7 mouse cellular contexts compared by ENCODE assay signal in the genomic region with DNA sequence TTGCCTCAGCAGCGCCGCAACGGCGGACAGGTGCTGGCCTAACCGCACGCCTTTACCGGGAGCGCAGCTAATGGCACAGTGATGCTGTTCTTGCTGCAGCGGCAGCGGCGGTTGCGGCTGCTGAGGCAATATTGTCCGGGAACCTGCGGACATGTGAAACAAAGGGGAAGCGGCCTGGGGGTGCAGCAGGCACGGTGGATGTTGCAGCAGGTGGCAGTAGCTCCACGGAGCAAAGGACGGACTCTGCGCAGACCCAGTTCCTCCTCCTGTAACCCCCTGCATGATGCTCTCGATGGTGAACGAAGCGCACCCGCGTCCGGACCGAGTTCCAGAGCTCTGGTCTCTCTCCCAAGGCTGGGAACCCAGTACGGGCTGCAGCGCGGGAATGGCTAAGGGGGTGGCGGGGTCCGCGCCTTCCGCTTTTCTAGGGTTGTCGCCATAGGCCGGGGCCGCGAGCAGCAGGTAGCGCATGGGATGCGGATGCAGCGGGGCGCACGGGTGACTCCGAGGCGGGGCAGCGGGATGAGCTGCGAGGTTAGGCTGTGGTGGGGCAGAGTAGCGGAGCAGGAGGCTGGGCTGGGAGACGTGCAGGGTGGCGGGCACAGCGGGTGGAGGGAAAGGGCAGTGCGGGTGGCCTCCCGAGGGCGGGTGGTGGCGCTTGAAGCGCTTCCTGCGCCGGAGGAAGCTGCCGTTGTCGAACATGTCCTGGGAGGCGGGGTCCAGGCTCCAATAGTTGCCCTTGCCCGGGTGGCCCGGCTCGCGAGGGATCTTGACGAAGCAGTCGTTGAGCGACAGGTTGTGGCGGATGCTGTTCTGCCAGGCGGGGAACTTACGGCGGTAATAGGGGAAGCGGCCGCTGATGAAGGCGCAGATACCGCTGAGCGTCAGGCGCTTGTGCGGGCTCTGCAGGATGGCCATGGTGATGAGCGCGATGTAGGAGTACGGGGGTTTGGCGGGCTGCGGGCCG. TPM values are rescaled to one million over a fixed set of nuclear protein-coding genes. Genes with fewer than 3 reads are reported as not detected.
DNase-seq lines count a peak whose midpoint lies in the region; ATAC-seq and TF ChIP-seq lines count a peak whose summit lies in the region.

No protein-coding gene starts in this region.

- no peaks in the 10 kb centered on the region for H3K9me3 ChIP-seq in embryonic facial prominence, embryonic 15.5 days (replicated peaks)
- no peaks in the 10 kb centered on the region for H3K9me3 ChIP-seq in hindbrain, embryonic 16.5 days (ENCODE audit: control insufficient read depth, low read length)
- no peaks in the 10 kb centered on the region for H3K9me3 ChIP-seq in liver, postnatal 0 days (ENCODE audit: low read length)
- H3K9me3 ChIP-seq in stomach, embryonic 14.5 days (ENCODE audit: control insufficient read depth, low read depth, low read length): no peaks in the 10 kb centered on the region

- H3K27me3 ChIP-seq in embryonic facial prominence, embryonic 15.5 days: peaks cover 88% of the 10 kb centered on the region
- H3K27me3 ChIP-seq in hindbrain, embryonic 16.5 days (replicated peaks; ENCODE audit: control insufficient read depth, insufficient read depth, low read length): peaks cover 50% of the 10 kb centered on the region
- H3K27me3 ChIP-seq in liver, postnatal 0 days (ENCODE audit: insufficient read depth, low read length): peaks cover 86% of the 10 kb centered on the region
- peaks cover 54% of the 10 kb centered on the region for H3K27me3 ChIP-seq in stomach, embryonic 14.5 days (ENCODE audit: control insufficient read depth, insufficient read depth, low read length)

- no peak overlapping the region for H3K27ac ChIP-seq in embryonic facial prominence, embryonic 15.5 days (replicated peaks)
- H3K27ac ChIP-seq in hindbrain, embryonic 16.5 days (ENCODE audit: low read depth, low read length): no peak overlapping the region
- peak overlapping the region; percentile 55 for H3K27ac ChIP-seq in liver, postnatal 0 days (ENCODE audit: low read depth)
- H3K27ac ChIP-seq in stomach, embryonic 14.5 days (ENCODE audit: low read length): no peak overlapping the region

- TF ChIP-seq CTCF in liver, postnatal 0 days (IDR thresholded peaks at IDR 0.05; ENCODE audit: low read depth): no peak; the same call in 1 of the 2 replicates

- DNase-seq in thymus, postnatal 14 days: peak; percentile 15
- DNase-seq in thymus, postnatal 10 days (ENCODE audit: low spot score in 2 of 2): no peak
- peak; percentile 62 for DNase-seq in liver, postnatal 0 days

- WGBS in embryonic facial prominence, embryonic 15.5 days: under 1% methylated on average over 84 of the region's 84 CpGs
- WGBS in hindbrain, embryonic 16.5 days: under 1% methylated on average over 83 of the region's 84 CpGs
- WGBS in liver, postnatal 0 days (ENCODE audit: insufficient replicate concordance): 2% methylated on average over 83 of the region's 84 CpGs
- under 1% methylated on average over 84 of the region's 84 CpGs for WGBS in stomach, embryonic 14.5 days

- H3K36me3 ChIP-seq in embryonic facial prominence, embryonic 15.5 days: no peaks in the 10 kb centered on the region
- H3K36me3 ChIP-seq in hindbrain, embryonic 16.5 days (ENCODE audit: control insufficient read depth, insufficient read depth, low read length): no peaks in the 10 kb centered on the region
- H3K36me3 ChIP-seq in liver, postnatal 0 days (replicated peaks; ENCODE audit: insufficient read depth, low read length): no peaks in the 10 kb centered on the region
- no peaks in the 10 kb centered on the region for H3K36me3 ChIP-seq in stomach, embryonic 14.5 days (ENCODE audit: control insufficient read depth, insufficient read depth, low read length)

- no peak overlapping the region for H3K9ac ChIP-seq in embryonic facial prominence, embryonic 15.5 days
- H3K9ac ChIP-seq in hindbrain, embryonic 16.5 days (ENCODE audit: low read depth, low read length): peak overlapping the region; percentile 31
- no peak overlapping the region for H3K9ac ChIP-seq in liver, postnatal 0 days (replicated peaks)
- no peak overlapping the region for H3K9ac ChIP-seq in stomach, embryonic 14.5 days (replicated peaks; ENCODE audit: low read depth, low read length)

- peak overlapping the region; percentile 44 for H3K4me3 ChIP-seq in embryonic facial prominence, embryonic 15.5 days (replicated peaks)
- peak overlapping the region; percentile 41 for H3K4me3 ChIP-seq in hindbrain, embryonic 16.5 days (ENCODE audit: low read length)
- H3K4me3 ChIP-seq in liver, postnatal 0 days (ENCODE audit: low read depth, low read length): peak overlapping the region; percentile 34
- peak overlapping the region; percentile 21 for H3K4me3 ChIP-seq in stomach, embryonic 14.5 days (ENCODE audit: low read depth, low read length)

- peaks cover 27% of the 10 kb centered on the region for H3K4me1 ChIP-seq in embryonic facial prominence, embryonic 15.5 days
- H3K4me1 ChIP-seq in hindbrain, embryonic 16.5 days (ENCODE audit: control insufficient read depth, insufficient read depth, low read depth, low read length): peaks cover 17% of the 10 kb centered on the region
- peaks cover 4% of the 10 kb centered on the region; the same call in 1 of the 2 replicates for H3K4me1 ChIP-seq in liver, postnatal 0 days (ENCODE audit: insufficient read depth)
- H3K4me1 ChIP-seq in stomach, embryonic 14.5 days (ENCODE audit: control insufficient read depth, insufficient read depth, low read length): peaks cover 11% of the 10 kb centered on the region

- no peak for TF ChIP-seq EP300 in liver, postnatal 0 days (IDR thresholded peaks at IDR 0.05; ENCODE audit: low read depth)

- peak overlapping the region; percentile 66 for H3K4me2 ChIP-seq in embryonic facial prominence, embryonic 15.5 days (replicated peaks)
- H3K4me2 ChIP-seq in hindbrain, embryonic 16.5 days (ENCODE audit: low read length): peak overlapping the region; percentile 69
- peak overlapping the region; percentile 59 for H3K4me2 ChIP-seq in liver, postnatal 0 days (ENCODE audit: low read depth, low read length)
- H3K4me2 ChIP-seq in stomach, embryonic 14.5 days (replicated peaks; ENCODE audit: low read depth, low read length): peak overlapping the region; percentile 43

- ATAC-seq in embryonic facial prominence, embryonic 15.5 days (ENCODE audit: insufficient number of reproducible peaks, low FRiP score, low TSS enrichment, low read depth): no peak
- peak; percentile 65 for ATAC-seq in hindbrain, embryonic 16.5 days
- ATAC-seq in liver, postnatal 0 days: peak; percentile 33; the same call in 1 of the 2 replicates
- no peak for ATAC-seq in stomach, embryonic 14.5 days (ENCODE audit: insufficient number of reproducible peaks, insufficient read depth, low FRiP score, low read depth)
- ATAC-seq in erythroid progenitor cell, adult 5-6 weeks (replicated peaks; ENCODE audit: low FRiP score, poor library complexity, severe bottlenecking): no peak

RNA-seq across cellular contexts. Expression of a gene that starts 1.1 kb away (rescaled TPM):
- not detected in 2 replicates for polyA plus RNA-seq in embryonic facial prominence, embryonic 15.5 days (2015; fragmentation: Nextera tagmentation; extraction: Ambion mirVana)
- polyA plus RNA-seq in hindbrain, embryonic 16.5 days (2015; fragmentation: Nextera tagmentation; extraction: Ambion mirVana): 0.27 TPM in 1 of 2 replicates, not detected in the other
- 0.14 and 0.21 TPM in 2 replicates for polyA plus RNA-seq in liver, postnatal 0 days (2015; fragmentation: Nextera tagmentation; extraction: Ambion mirVana)
- polyA plus RNA-seq in stomach, embryonic 14.5 days (2014; fragmentation: Nextera tagmentation; extraction: Ambion mirVana): not detected in 2 replicates
- total RNA-seq in erythroid progenitor cell, adult 5-6 weeks (2015; ENCODE audit: low replicate concordance): 1.1 TPM in 1 of 2 replicates, not detected in the other
- not detected in 2 replicates for total RNA-seq in erythroid progenitor cell, adult 5-6 weeks (2017; ENCODE audit: low replicate concordance)

RNA-seq across cellular contexts. Expression of a gene that starts 24.4 kb away (rescaled TPM):
- 182 and 192 TPM in 2 replicates for polyA plus RNA-seq in embryonic facial prominence, embryonic 15.5 days (2015; fragmentation: Nextera tagmentation; extraction: Ambion mirVana)
- 292 and 322 TPM in 2 replicates for polyA plus RNA-seq in hindbrain, embryonic 16.5 days (2015; fragmentation: Nextera tagmentation; extraction: Ambion mirVana)
- 291 and 307 TPM in 2 replicates for polyA plus RNA-seq in liver, postnatal 0 days (2015; fragmentation: Nextera tagmentation; extraction: Ambion mirVana)
- polyA plus RNA-seq in stomach, embryonic 14.5 days (2014; fragmentation: Nextera tagmentation; extraction: Ambion mirVana): 206 and 216 TPM in 2 replicates
- total RNA-seq in erythroid progenitor cell, adult 5-6 weeks (2015; ENCODE audit: low replicate concordance): 38.9 and 65.8 TPM in 2 replicates
- 9.8 and 16.0 TPM in 2 replicates for total RNA-seq in erythroid progenitor cell, adult 5-6 weeks (2017; ENCODE audit: low replicate concordance)

RNA-seq across cellular contexts. Expression of a gene that starts 38.2 kb away (rescaled TPM):
- 6.5 and 8.8 TPM in 2 replicates for polyA plus RNA-seq in embryonic facial prominence, embryonic 15.5 days (2015; fragmentation: Nextera tagmentation; extraction: Ambion mirVana)
- polyA plus RNA-seq in hindbrain, embryonic 16.5 days (2015; fragmentation: Nextera tagmentation; extraction: Ambion mirVana): 1.3 and 1.7 TPM in 2 replicates
- 0.04 TPM in 1 of 2 replicates, not detected in the other for polyA plus RNA-seq in liver, postnatal 0 days (2015; fragmentation: Nextera tagmentation; extraction: Ambion mirVana)
- polyA plus RNA-seq in stomach, embryonic 14.5 days (2014; fragmentation: Nextera tagmentation; extraction: Ambion mirVana): 16.8 and 20.3 TPM in 2 replicates
- total RNA-seq in erythroid progenitor cell, adult 5-6 weeks (2015; ENCODE audit: low replicate concordance): not detected in 2 replicates
- total RNA-seq in erythroid progenitor cell, adult 5-6 weeks (2017; ENCODE audit: low replicate concordance): not detected in 2 replicates

Comparison
In these comparisons a context has a peak if more than half of its experiments do, and no peak if none do; other contexts are left out.
1. DNase-seq: peak in thymus, postnatal 14 days (single experiment) and liver, postnatal 0 days (single experiment); none in thymus, postnatal 10 days (0 of 2).
2. ATAC-seq: peak in hindbrain, embryonic 16.5 days (single experiment) and liver, postnatal 0 days (single experiment); none in embryonic facial prominence, embryonic 15.5 days (single experiment), stomach, embryonic 14.5 days (single experiment) and erythroid progenitor cell, adult 5-6 weeks (single experiment).
3. Peak in every context shown above with its lines, with median percentiles within 50 percentile points of each other: H3K4me2 ChIP-seq and H3K4me3 ChIP-seq.